Mouse (Mus musculus) forebrain, embryonic 11.5 days (tissue): ENCODE results near the gene Ap1b1. TPM values are rescaled to one million over a fixed set of nuclear protein-coding genes. Genes with fewer than 3 reads are reported as not detected.
"Not testable (repeated sequence)": the region's sequence is repeated elsewhere in the genome, so short reads cannot be mapped to it uniquely, and the experiment has no call there.

Experiments
- ATAC-seq: fragments of 200-750 bp; cut with Nextera tagmentation; replicated peaks from 2 replicates; pipeline ENCODE4 v1.8.0; 2017; ENCODE audit warnings: moderate TSS enrichment; ENCODE audit not compliant: low FRiP score
- DNase-seq: peaks from one replicate; pipeline ENCODE4 v3.0.0-alpha.2; 2017; ENCODE audit warnings: low spot score
- H3K27ac ChIP-seq: fragments of 300-500 bp; sonication (generic); 2 replicates; pipeline ENCODE4 v1.5.1; 2014; ENCODE audit warnings: low read depth, low read length
- H3K27me3 ChIP-seq: fragments of 300-500 bp; sonication (generic); 2 replicates; pipeline ENCODE4 v1.6.1; 2014; ENCODE audit warnings: mild to moderate bottlenecking, low read length, mixed read lengths; ENCODE audit not compliant: control insufficient read depth, insufficient read depth
- H3K36me3 ChIP-seq: fragments of 300-500 bp; sonication (generic); 2 replicates; pipeline ENCODE4 v1.6.1; 2014; ENCODE audit warnings: mild to moderate bottlenecking, low read length, moderate library complexity, mixed read lengths; ENCODE audit not compliant: control insufficient read depth, insufficient read depth
- H3K4me1 ChIP-seq: fragments of 300-500 bp; sonication (generic); replicated peaks from 2 replicates; pipeline ENCODE4 v1.6.1; 2014; ENCODE audit warnings: low read length, mixed read lengths; ENCODE audit not compliant: control insufficient read depth, insufficient read depth
- H3K4me2 ChIP-seq: fragments of 300-500 bp; sonication (generic); 2 replicates; pipeline ENCODE4 v1.6.1; 2014; ENCODE audit warnings: low read depth, mild to moderate bottlenecking, low read length, moderate library complexity, mixed read lengths; ENCODE audit not compliant: severe bottlenecking
- H3K4me3 ChIP-seq: fragments of 300-500 bp; sonication (generic); 2 replicates; pipeline ENCODE4 v1.5.1; 2014; ENCODE audit warnings: low read depth, low read length
- H3K9ac ChIP-seq: fragments of 300-500 bp; sonication (generic); 2 replicates; pipeline ENCODE4 v1.6.1; 2014; ENCODE audit warnings: low read length
- H3K9me3 ChIP-seq: fragments of 300-500 bp; sonication (generic); 2 replicates; pipeline ENCODE4 v1.6.1; 2016; ENCODE audit warnings: low read length, mixed read lengths; ENCODE audit not compliant: control insufficient read depth
- WGBS: fragments of 180-500 bp; shearing (Covaris S2); extraction: QIAGEN DNeasy Blood & Tissue Kit; methylation state at CpG from one replicate; pipeline ENCODE4 v1.1.7; 2014; 5-methylcytosine and 5-hydroxymethylcytosine counted together
- microRNA-seq: library from miRNA; unstranded; fragments of <30 nt; microRNA quantifications from one replicate; pipeline ENCODE4, GENCODE M21; 2016; ENCODE audit not compliant: insufficient number of aligned reads
- polyA plus RNA-seq: library from polyadenylated mRNA; unstranded; fragments of >200 nt; fragmentation: Nextera tagmentation; extraction: Ambion mirVana; gene quantifications from 2 replicates; pipeline ENCODE4 v1.2.1, GENCODE M21; 2014

Ap1b1 gene
- polyA plus RNA-seq, 1 experiment from 2014 or later = 59.2 TPM

GRCm38 (mm10) chr11:5076843-5077242 lies 90.2 kb downstream of the Ap1b1 start:
- not testable (repeated sequence) for H3K4me1 ChIP-seq, H3K27ac ChIP-seq, H3K9me3 ChIP-seq, H3K4me3 ChIP-seq, H3K27me3 ChIP-seq, H3K9ac ChIP-seq, H3K4me2 ChIP-seq, ATAC-seq, DNase-seq
- peaks cover 19% of the 10 kb centered on the region for H3K36me3 ChIP-seq
- 89% methylated on average over 3 of the region's 5 CpGs for WGBS

- no peaks in the 10 kb centered on the region for H3K9me3 ChIP-seq
- peaks cover 32% of the 10 kb centered on the region for H3K36me3 ChIP-seq
- H3K4me3 ChIP-seq = no peak overlapping the region
- DNase-seq (no peak), ATAC-seq (no peak)
- no peak overlapping the region for H3K4me2 ChIP-seq
- H3K9ac ChIP-seq = no peak overlapping the region
- 100% methylated on average over 1 of the region's 1 CpGs for WGBS
- H3K27ac ChIP-seq = no peak overlapping the region
- no peaks in the 10 kb centered on the region for H3K4me1 ChIP-seq
- H3K27me3 ChIP-seq = no peaks in the 10 kb centered on the region
Measured at GRCm38 (mm10) chr11:5089147-5089546, 102.5 kb downstream of the Ap1b1 start.

- Histone ChIP-seq H3K9me3 (no peaks in the 10 kb centered on the region), H3K27ac (no peak overlapping the region), H3K9ac (no peak overlapping the region), H3K4me2 (no peak overlapping the region), H3K36me3 (peaks cover 21% of the 10 kb centered on the region; the same call in 1 of the 2 replicates), H3K27me3 (no peaks in the 10 kb centered on the region), H3K4me1 (peaks cover 3% of the 10 kb centered on the region; the same call in 1 of the 2 replicates), H3K4me3 (no peak overlapping the region)
- no peak for DNase-seq
- no peak for ATAC-seq
- WGBS = 56% methylated on average over 2 of the region's 2 CpGs
Measured at GRCm38 (mm10) chr11:5091706-5092105, 105.1 kb downstream of the Ap1b1 start.

Small RNA genes within 50 kb of the gene (microRNA-seq; reads per million reads assigned to microRNA genes)
- gene Gm47296 = not detected

Other genes with a start within 250 kb of the Ap1b1 start
- 0.57 and 0.79 TPM in 2 replicates for gene Cabp7, start 240.0 kb upstream of the Ap1b1 start, polyA plus RNA-seq
- gene Nf2, start 137.3 kb upstream of the Ap1b1 start, polyA plus RNA-seq = 56.1 and 57.4 TPM in 2 replicates
- 77.5 and 80.0 TPM in 2 replicates for gene Nipsnap1, start 112.9 kb upstream of the Ap1b1 start, polyA plus RNA-seq
- gene Thoc5, start 91.5 kb upstream of the Ap1b1 start, polyA plus RNA-seq = 54.7 and 61.3 TPM in 2 replicates
- gene Nefh, start 38.8 kb upstream of the Ap1b1 start, polyA plus RNA-seq = 0.17 and 0.21 TPM in 2 replicates
- 0.23 and 0.99 TPM in 2 replicates for gene Rasl10a, start 71.3 kb downstream of the Ap1b1 start, polyA plus RNA-seq
- 36.3 and 39.7 TPM in 2 replicates for gene Gas2l1, start 78.5 kb downstream of the Ap1b1 start, polyA plus RNA-seq
- 26.5 and 34.4 TPM in 2 replicates for gene Rhbdd3, start 112.1 kb downstream of the Ap1b1 start, polyA plus RNA-seq
- gene Ewsr1, start 112.4 kb downstream of the Ap1b1 start, polyA plus RNA-seq = 509 and 539 TPM in 2 replicates
- gene Emid1, start 165.4 kb downstream of the Ap1b1 start, polyA plus RNA-seq = 22.2 TPM in 2 replicates